Mouse (Mus musculus) CD4-positive, CD25-positive, alpha-beta regulatory T cell (primary cell): Measurements from ENCODE around the gene Ss18l2. TPM values are rescaled to one million over a fixed set of nuclear protein-coding genes. Genes with fewer than 3 reads are reported as not detected.

Experiments
- polyA plus RNA-seq: library from polyadenylated mRNA; unstranded; fragments of 100-300 nt; shearing (Covaris generic); gene quantifications from one replicate; pipeline ENCODE4 v1.2.1, GENCODE M21; 2017

Ss18l2 gene
- polyA plus RNA-seq = 30.9 TPM

GRCm38 (mm10) chr9:121709898-121710583 lies at the start of gene Ss18l2:
Ss18l2 (plus strand) TSS chr9:121710329.

GRCm38 (mm10) chr9:121704646-121705625 lies 5.2 kb upstream of the Ss18l2 start, which contains the start of gene Sec22c:
Sec22c (minus strand) TSS chr9:121705490.

GRCm38 (mm10) chr9:121718792-121719318 lies 8.7 kb downstream of the Ss18l2 start, which contains the start of gene Nktr:
Nktr (plus strand) TSS chr9:121719169.

GRCm38 (mm10) chr9:121759091-121760081 lies 49.3 kb downstream of the Ss18l2 start, which contains the start of gene Zfp651:
Zfp651 (plus strand) TSS chr9:121759330.

Other genes starting within 250 kb of the Ss18l2 start
- not detected for gene Cck, start 214.6 kb upstream of the Ss18l2 start, polyA plus RNA-seq
- not detected for gene Lyzl4, start 68.2 kb upstream of the Ss18l2 start, polyA plus RNA-seq
- gene Vipr1, start 67.6 kb upstream of the Ss18l2 start, polyA plus RNA-seq = 10.6 TPM
- 27.2 TPM for gene Sec22c, start 4.8 kb upstream of the Ss18l2 start, polyA plus RNA-seq
- gene Nktr, start 8.8 kb downstream of the Ss18l2 start, polyA plus RNA-seq = 152 TPM
- gene Zfp651, start 49.0 kb downstream of the Ss18l2 start, polyA plus RNA-seq = 0.06 TPM
- not detected for gene Klhl40, start 67.3 kb downstream of the Ss18l2 start, polyA plus RNA-seq
- gene Hhatl, start 82.2 kb downstream of the Ss18l2 start, polyA plus RNA-seq = not detected
- gene Ccdc13, start 129.1 kb downstream of the Ss18l2 start, polyA plus RNA-seq = 0.19 TPM
- gene Higd1a, start 148.0 kb downstream of the Ss18l2 start, polyA plus RNA-seq = 92.4 TPM
- not detected for gene Ackr2, start 188.0 kb downstream of the Ss18l2 start, polyA plus RNA-seq
- gene Cyp8b1, start 206.0 kb downstream of the Ss18l2 start, polyA plus RNA-seq = not detected
- gene Fam198a, start 240.7 kb downstream of the Ss18l2 start, polyA plus RNA-seq = 0.16 TPM